Mouse (Mus musculus) brain, embryonic 14.5 days (tissue): ENCODE measurements around the gene Hyal2.

Experiments
- CTCF ChIP-seq: fragments of 200-500 bp; IDR thresholded peaks from 2 replicates; pipeline ENCODE4 v1.5.1; 2012; ENCODE audit warnings: inconsistent platforms, mild to moderate bottlenecking, moderate library complexity, borderline replicate concordance; ENCODE audit not compliant: insufficient read depth, insufficient read length; ENCODE audit errors: extremely low read depth
- POLR2A ChIP-seq: fragments of 200-500 bp; IDR thresholded peaks from 2 replicates; pipeline ENCODE4 v1.6.1; 2012; ENCODE audit warnings: mild to moderate bottlenecking, inconsistent platforms, borderline replicate concordance; ENCODE audit not compliant: poor library complexity, insufficient read depth, insufficient read length, severe bottlenecking; ENCODE audit errors: extremely low read depth

GRCm38 (mm10) chr9:107615035-107615434 lies 47.3 kb downstream of the Hyal2 start:
- TF ChIP-seq CTCF, result no peak
- no peak for TF ChIP-seq POLR2A
